Mouse (Mus musculus): ENCODE measurements around the gene H2-Q10. TPM values are rescaled to one million over a fixed set of nuclear protein-coding genes. Genes with fewer than 3 reads are reported as not detected.

Gene H2-Q10
- polyA plus RNA-seq, 1 experiment from 2014 or later, result 73.7 TPM

GRCm38 (mm10) chr17:35486726-35487125 is 16.8 kb downstream of the H2-Q10 start:
- 30% methylated on average over 10 of the region's 10 CpGs for WGBS
- Histone ChIP-seq H3K4me2 (no peak overlapping the region), H3K9me3 (ENCODE audit: control insufficient read depth, low read length) (no peaks in the 10 kb centered on the region), H3K27ac (ENCODE audit: low read depth, low read length) (no peak overlapping the region), H3K4me3 (ENCODE audit: low read depth, low read length) (no peak overlapping the region), H3K36me3 (ENCODE audit: control insufficient read depth, insufficient read depth, low read length) (no peaks in the 10 kb centered on the region), H3K4me1 (replicated peaks; ENCODE audit: control insufficient read depth, insufficient read depth, low read length) (no peaks in the 10 kb centered on the region), H3K9ac (ENCODE audit: low read depth, low read length) (no peak overlapping the region), H3K27me3 (replicated peaks; ENCODE audit: control insufficient read depth, insufficient read depth, low read length) (no peaks in the 10 kb centered on the region)
- ATAC-seq (replicated peaks; ENCODE audit: low FRiP score) (no peak), DNase-seq (ENCODE audit: low spot score) (no peak)

GRCm38 (mm10) chr17:35488041-35488440 is 18.2 kb downstream of the H2-Q10 start:
- Histone ChIP-seq H3K4me3 (ENCODE audit: low read depth, low read length) (no peak overlapping the region), H3K4me2 (no peak overlapping the region), H3K9me3 (ENCODE audit: control insufficient read depth, low read length) (no peaks in the 10 kb centered on the region), H3K9ac (ENCODE audit: low read depth, low read length) (no peak overlapping the region), H3K36me3 (ENCODE audit: control insufficient read depth, insufficient read depth, low read length) (no peaks in the 10 kb centered on the region), H3K4me1 (replicated peaks; ENCODE audit: control insufficient read depth, insufficient read depth, low read length) (no peaks in the 10 kb centered on the region), H3K27me3 (replicated peaks; ENCODE audit: control insufficient read depth, insufficient read depth, low read length) (no peaks in the 10 kb centered on the region), H3K27ac (ENCODE audit: low read depth, low read length) (no peak overlapping the region)
- DNase-seq (ENCODE audit: low spot score) (no peak), ATAC-seq (replicated peaks; ENCODE audit: low FRiP score) (no peak)
- 90% methylated on average over 2 of the region's 2 CpGs for WGBS

DNA sequence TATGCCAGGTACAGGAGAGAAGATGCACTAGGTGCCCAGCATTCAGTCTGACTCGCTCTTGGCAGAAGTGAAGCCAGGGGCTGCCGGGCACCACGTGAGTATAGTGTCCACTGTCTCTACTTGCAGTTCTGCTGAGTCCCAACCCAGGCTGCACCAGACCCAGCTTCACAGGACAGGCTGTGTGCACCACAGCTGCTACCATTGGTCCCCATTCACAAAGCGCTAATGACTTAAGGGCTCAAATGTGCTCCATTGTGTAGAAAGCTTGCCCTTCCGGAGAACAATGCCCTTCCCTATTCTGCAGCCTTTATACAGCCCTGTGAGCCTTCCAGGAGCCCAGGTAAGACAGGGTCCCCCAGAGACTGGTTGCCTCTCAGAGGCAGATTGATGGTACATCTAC is 20.4 kb downstream of the H2-Q10 start:
- H3K4me1 ChIP-seq (replicated peaks; ENCODE audit: control insufficient read depth, insufficient read depth, low read length), result no peaks in the 10 kb centered on the region
- no peaks in the 10 kb centered on the region for H3K36me3 ChIP-seq (ENCODE audit: control insufficient read depth, insufficient read depth, low read length)
- H3K27ac ChIP-seq (ENCODE audit: low read depth, low read length), result no peak overlapping the region
- no peak overlapping the region for H3K4me3 ChIP-seq (ENCODE audit: low read depth, low read length)
- no peak overlapping the region for H3K9ac ChIP-seq (ENCODE audit: low read depth, low read length)
- no peak overlapping the region for H3K4me2 ChIP-seq
- DNase-seq (ENCODE audit: low spot score) (no peak), ATAC-seq (replicated peaks; ENCODE audit: low FRiP score) (no peak)
- WGBS, result 70% methylated on average over 5 of the region's 5 CpGs
- no peaks in the 10 kb centered on the region for H3K27me3 ChIP-seq (replicated peaks; ENCODE audit: control insufficient read depth, insufficient read depth, low read length)
- H3K9me3 ChIP-seq (ENCODE audit: control insufficient read depth, low read length), result no peaks in the 10 kb centered on the region

GRCm38 (mm10) chr17:35497124-35497523 is 27.2 kb downstream of the H2-Q10 start:
- no peak for DNase-seq (ENCODE audit: low spot score)
- no peaks in the 10 kb centered on the region for H3K27me3 ChIP-seq (replicated peaks; ENCODE audit: control insufficient read depth, insufficient read depth, low read length)
- no peak overlapping the region for H3K9ac ChIP-seq (ENCODE audit: low read depth, low read length)
- H3K4me3 ChIP-seq (ENCODE audit: low read depth, low read length), result no peak overlapping the region
- H3K4me2 ChIP-seq, result no peak overlapping the region
- no peak overlapping the region for H3K27ac ChIP-seq (ENCODE audit: low read depth, low read length)
- H3K9me3 ChIP-seq (ENCODE audit: control insufficient read depth, low read length), result no peaks in the 10 kb centered on the region
- no peaks in the 10 kb centered on the region for H3K4me1 ChIP-seq (replicated peaks; ENCODE audit: control insufficient read depth, insufficient read depth, low read length)
- ATAC-seq (replicated peaks; ENCODE audit: low FRiP score), result no peak
- H3K36me3 ChIP-seq (ENCODE audit: control insufficient read depth, insufficient read depth, low read length), result no peaks in the 10 kb centered on the region
- WGBS, result 94% methylated on average over 7 of the region's 7 CpGs

DNA sequence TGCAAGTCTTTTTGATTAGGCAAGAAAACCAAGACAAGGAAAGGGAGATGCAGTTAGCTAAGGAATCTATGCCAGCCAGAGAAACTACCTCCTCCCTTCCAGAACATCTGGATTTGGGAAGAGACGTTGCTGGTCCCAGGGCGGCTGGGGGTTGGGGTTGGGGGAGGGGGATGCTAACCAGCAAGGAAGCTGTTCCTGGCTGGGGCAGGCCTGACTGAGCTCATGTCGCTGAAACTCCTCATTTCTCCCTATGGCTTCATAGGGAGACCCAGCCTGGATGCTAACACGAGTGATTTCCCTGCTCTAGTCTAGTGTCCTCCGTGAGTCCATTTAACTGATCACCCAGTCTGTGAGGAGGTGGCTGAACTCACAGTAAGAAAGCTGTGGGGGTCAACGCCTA is 32.3 kb downstream of the H2-Q10 start:
- DNase-seq (ENCODE audit: low spot score) (no peak), ATAC-seq (replicated peaks; ENCODE audit: low FRiP score) (no peak)
- Histone ChIP-seq H3K4me3 (ENCODE audit: low read depth, low read length) (no peak overlapping the region), H3K4me1 (replicated peaks; ENCODE audit: control insufficient read depth, insufficient read depth, low read length) (no peaks in the 10 kb centered on the region), H3K9ac (ENCODE audit: low read depth, low read length) (no peak overlapping the region), H3K27ac (ENCODE audit: low read depth, low read length) (no peak overlapping the region), H3K36me3 (ENCODE audit: control insufficient read depth, insufficient read depth, low read length) (no peaks in the 10 kb centered on the region), H3K4me2 (no peak overlapping the region), H3K9me3 (ENCODE audit: control insufficient read depth, low read length) (no peaks in the 10 kb centered on the region), H3K27me3 (replicated peaks; ENCODE audit: control insufficient read depth, insufficient read depth, low read length) (peaks cover 30% of the 10 kb centered on the region)
- 10% methylated on average over 6 of the region's 6 CpGs for WGBS

- Histone ChIP-seq H3K4me3 (ENCODE audit: low read depth, low read length) (no peak overlapping the region), H3K4me2 (no peak overlapping the region), H3K4me1 (replicated peaks; ENCODE audit: control insufficient read depth, insufficient read depth, low read length) (no peaks in the 10 kb centered on the region), H3K9ac (ENCODE audit: low read depth, low read length) (no peak overlapping the region), H3K9me3 (ENCODE audit: control insufficient read depth, low read length) (no peaks in the 10 kb centered on the region), H3K27ac (ENCODE audit: low read depth, low read length) (no peak overlapping the region), H3K36me3 (ENCODE audit: control insufficient read depth, insufficient read depth, low read length) (no peaks in the 10 kb centered on the region), H3K27me3 (replicated peaks; ENCODE audit: control insufficient read depth, insufficient read depth, low read length) (peaks cover 35% of the 10 kb centered on the region)
- WGBS, result 56% methylated on average over 5 of the region's 5 CpGs
- ATAC-seq (replicated peaks; ENCODE audit: low FRiP score) (no peak), DNase-seq (ENCODE audit: low spot score) (no peak)
Observed at GRCm38 (mm10) chr17:35502762-35503161, 32.9 kb downstream of the H2-Q10 start.

- no peak for DNase-seq (ENCODE audit: low spot score)
- no peak overlapping the region for H3K9ac ChIP-seq (ENCODE audit: low read depth, low read length)
- H3K27ac ChIP-seq (ENCODE audit: low read depth, low read length), result no peak overlapping the region
- ATAC-seq (replicated peaks; ENCODE audit: low FRiP score), result no peak
- H3K27me3 ChIP-seq (replicated peaks; ENCODE audit: control insufficient read depth, insufficient read depth, low read length), result peaks cover 44% of the 10 kb centered on the region
- no peaks in the 10 kb centered on the region for H3K36me3 ChIP-seq (ENCODE audit: control insufficient read depth, insufficient read depth, low read length)
- H3K9me3 ChIP-seq (ENCODE audit: control insufficient read depth, low read length), result no peaks in the 10 kb centered on the region
- no peak overlapping the region for H3K4me2 ChIP-seq
- H3K4me3 ChIP-seq (ENCODE audit: low read depth, low read length), result no peak overlapping the region
- WGBS, result 30% methylated on average over 5 of the region's 5 CpGs
- H3K4me1 ChIP-seq (replicated peaks; ENCODE audit: control insufficient read depth, insufficient read depth, low read length), result no peaks in the 10 kb centered on the region
Observed at GRCm38 (mm10) chr17:35503849-35504248, 34.0 kb downstream of the H2-Q10 start.

DNA sequence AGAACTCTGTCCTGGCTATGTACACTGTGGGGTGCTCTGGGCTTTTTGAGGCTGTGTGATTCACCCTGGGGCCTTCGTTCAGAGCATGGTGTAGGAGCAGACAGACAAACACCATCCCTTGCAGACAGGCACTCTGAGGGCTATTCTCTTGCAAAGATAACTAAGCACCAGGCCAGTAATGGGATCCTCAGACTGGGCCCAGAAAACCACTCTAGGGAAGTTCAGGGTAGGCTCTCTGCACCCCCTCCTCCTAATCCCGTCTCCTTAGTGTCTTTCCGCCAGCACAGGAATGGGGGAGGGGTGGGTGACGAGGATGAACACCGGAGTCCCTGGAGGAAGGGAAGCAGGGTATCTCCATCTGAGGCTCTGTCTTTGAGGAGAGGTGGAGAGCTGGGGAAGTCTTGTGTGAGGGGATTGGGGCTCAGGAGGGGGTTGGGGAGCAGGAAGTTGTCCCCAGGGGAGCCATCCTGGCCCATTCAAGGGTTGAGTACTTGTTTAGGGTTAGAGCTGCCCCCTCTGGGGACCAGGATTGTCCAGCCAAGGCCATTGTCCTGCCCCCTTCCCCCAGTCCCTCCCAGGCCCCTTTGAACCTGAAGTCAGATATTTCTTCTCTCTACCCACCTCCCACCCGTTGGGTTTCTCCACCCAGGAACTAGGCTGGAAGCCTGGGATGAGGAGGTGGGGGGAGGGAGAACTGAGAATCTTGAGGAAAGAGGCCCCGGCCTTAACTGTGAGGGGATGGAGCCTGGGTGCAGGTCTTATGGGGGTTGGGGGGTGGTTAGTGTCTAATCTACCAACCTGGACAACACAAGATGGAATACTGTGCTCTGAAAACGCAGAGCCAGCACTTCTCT is 35.0 kb downstream of the H2-Q10 start:
- DNase-seq (ENCODE audit: low spot score) (no peak), ATAC-seq (replicated peaks; ENCODE audit: low FRiP score) (no peak)
- WGBS, result 23% methylated on average over 8 of the region's 8 CpGs
- Histone ChIP-seq H3K27ac (ENCODE audit: low read depth, low read length) (no peak overlapping the region), H3K27me3 (replicated peaks; ENCODE audit: control insufficient read depth, insufficient read depth, low read length) (peaks cover 53% of the 10 kb centered on the region), H3K36me3 (ENCODE audit: control insufficient read depth, insufficient read depth, low read length) (no peaks in the 10 kb centered on the region), H3K4me2 (no peak overlapping the region), H3K4me3 (ENCODE audit: low read depth, low read length) (no peak overlapping the region), H3K9me3 (ENCODE audit: control insufficient read depth, low read length) (no peaks in the 10 kb centered on the region), H3K4me1 (replicated peaks; ENCODE audit: control insufficient read depth, insufficient read depth, low read length) (no peaks in the 10 kb centered on the region), H3K9ac (ENCODE audit: low read depth, low read length) (no peak overlapping the region)

- DNase-seq (ENCODE audit: low spot score) (no peak), ATAC-seq (replicated peaks; ENCODE audit: low FRiP score) (no peak)
- no peaks in the 10 kb centered on the region for H3K9me3 ChIP-seq (ENCODE audit: control insufficient read depth, low read length)
- no peaks in the 10 kb centered on the region for H3K36me3 ChIP-seq (ENCODE audit: control insufficient read depth, insufficient read depth, low read length)
- no peak within 1 kb of the TSS for H3K4me3 ChIP-seq (ENCODE audit: low read depth, low read length)
- no peak within 1 kb of the TSS for H3K9ac ChIP-seq (ENCODE audit: low read depth, low read length)
- no peaks in the 10 kb centered on the region for H3K4me1 ChIP-seq (replicated peaks; ENCODE audit: control insufficient read depth, insufficient read depth, low read length)
- WGBS, result 40% methylated on average over 12 of the region's 13 CpGs
- peaks cover 53% of the 10 kb centered on the region for H3K27me3 ChIP-seq (replicated peaks; ENCODE audit: control insufficient read depth, insufficient read depth, low read length)
- no peak within 1 kb of the TSS for H3K27ac ChIP-seq (ENCODE audit: low read depth, low read length)
- no peak within 1 kb of the TSS for H3K4me2 ChIP-seq
Observed at GRCm38 (mm10) chr17:35505776-35506175, 35.9 kb downstream of the H2-Q10 start, which contains the start of gene Pou5f1. Gene Pou5f1, plus strand, starts transcription at chr17:35506018.
